Mouse (Mus musculus): ENCODE measurements at regions not wholly inside any gene's neighbourhood (a gene's known extent, or its start where the extent isn't known, plus 50 kb on each side); places are given as distances from the start of the nearest gene placed in this dataset.

DNA sequence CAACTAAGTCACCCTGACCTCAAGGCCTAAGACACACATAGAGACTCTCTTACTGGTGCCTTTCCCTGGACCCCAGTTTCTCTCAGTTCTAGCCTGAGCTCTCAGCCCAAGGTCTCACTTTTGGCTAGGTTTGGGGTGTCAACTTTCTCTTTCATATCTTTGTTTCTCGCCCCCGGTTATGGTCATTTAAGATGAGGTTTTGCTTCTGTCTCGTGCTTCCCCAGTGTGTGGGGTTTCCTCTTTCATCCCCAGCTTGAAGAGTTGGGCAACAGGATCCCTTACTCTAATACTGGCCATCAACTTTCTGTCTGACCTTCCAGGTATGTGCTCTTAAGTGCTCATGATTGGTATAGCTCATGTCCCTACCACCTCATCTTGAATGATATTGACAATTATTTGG lies 67.5 kb downstream of the Lmo4 start:
- H3K27me3 ChIP-seq (replicated peaks): no peaks in the 10 kb centered on the region
- no peaks in the 10 kb centered on the region for H3K36me3 ChIP-seq
- H3K4me3 ChIP-seq: no peak overlapping the region
- ATAC-seq: no peak
- no peak overlapping the region for H3K27ac ChIP-seq
- H3K9me3 ChIP-seq (replicated peaks): no peaks in the 10 kb centered on the region
- H3K4me2 ChIP-seq: no peak overlapping the region
- 64% methylated on average over 3 of the region's 3 CpGs for WGBS (ENCODE audit: insufficient replicate concordance)
- no peak overlapping the region for H3K9ac ChIP-seq
- H3K4me1 ChIP-seq: no peaks in the 10 kb centered on the region

- no peak for ATAC-seq
- no peaks in the 10 kb centered on the region for H3K4me1 ChIP-seq
- H3K9ac ChIP-seq: no peak overlapping the region
These were observed 68.6 kb downstream of the Lmo4 start for GRCm38 (mm10) chr3:144136432-144136831.

GRCm38 (mm10) chr3:144135646-144136045 lies 69.4 kb downstream of the Lmo4 start:
- Histone ChIP-seq H3K9me3 (replicated peaks) (no peaks in the 10 kb centered on the region), H3K9ac (no peak overlapping the region), H3K27me3 (replicated peaks) (no peaks in the 10 kb centered on the region), H3K4me1 (no peaks in the 10 kb centered on the region), H3K4me2 (no peak overlapping the region), H3K36me3 (no peaks in the 10 kb centered on the region), H3K4me3 (no peak overlapping the region), H3K27ac (no peak overlapping the region)
- no peak; the same call in 1 of the 2 replicates for ATAC-seq
- WGBS (ENCODE audit: insufficient replicate concordance): 78% methylated on average over 6 of the region's 6 CpGs

More at GRCm38 (mm10) chr3:144136432-144136831, 68.6 kb downstream of the Lmo4 start:
- Histone ChIP-seq H3K27me3 (replicated peaks) (no peaks in the 10 kb centered on the region), H3K9me3 (replicated peaks) (no peaks in the 10 kb centered on the region), H3K36me3 (no peaks in the 10 kb centered on the region), H3K27ac (no peak overlapping the region), H3K4me3 (no peak overlapping the region), H3K4me2 (no peak overlapping the region)
- 54% methylated on average over 2 of the region's 2 CpGs for WGBS (ENCODE audit: insufficient replicate concordance)

GRCm38 (mm10) chr3:144128042-144128441 lies 77.0 kb downstream of the Lmo4 start:
- Histone ChIP-seq H3K9me3 (replicated peaks) (no peaks in the 10 kb centered on the region), H3K4me2 (no peak overlapping the region), H3K27ac (no peak overlapping the region), H3K4me1 (no peaks in the 10 kb centered on the region), H3K27me3 (replicated peaks) (no peaks in the 10 kb centered on the region), H3K9ac (no peak overlapping the region), H3K4me3 (no peak overlapping the region), H3K36me3 (no peaks in the 10 kb centered on the region)
- WGBS (ENCODE audit: insufficient replicate concordance): 75% methylated on average over 4 of the region's 4 CpGs
- no peak for ATAC-seq

DNA sequence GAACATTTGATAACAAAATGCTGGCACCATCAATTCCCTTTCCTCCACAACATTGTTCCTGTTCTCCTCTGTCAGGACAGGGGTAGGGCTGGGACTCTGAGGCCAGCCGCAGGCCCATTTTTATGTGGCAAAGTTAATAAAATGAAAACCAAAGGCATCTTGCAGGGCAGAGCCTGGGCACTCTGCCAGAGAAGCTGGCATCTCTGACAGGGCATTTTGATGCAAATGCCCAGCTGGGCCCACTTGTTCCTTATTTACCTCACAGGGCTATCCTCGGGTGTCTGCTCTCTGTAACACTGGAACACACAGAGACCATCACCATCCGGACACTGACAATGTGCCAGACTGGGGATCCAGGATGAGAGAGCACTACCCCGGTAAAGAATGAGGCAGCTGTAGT lies 80.7 kb downstream of the Lmo4 start:
- no peak overlapping the region for H3K9ac ChIP-seq
- no peaks in the 10 kb centered on the region for H3K36me3 ChIP-seq
- H3K9me3 ChIP-seq (replicated peaks): 0 out of 2 replicates have a peak, but pooled peaks cover 2% of the 10 kb centered on the region
- ATAC-seq: no peak
- no peaks in the 10 kb centered on the region for H3K27me3 ChIP-seq (replicated peaks)
- 72% methylated on average over 4 of the region's 4 CpGs for WGBS (ENCODE audit: insufficient replicate concordance)
- H3K4me3 ChIP-seq: no peak overlapping the region
- H3K4me2 ChIP-seq: no peak overlapping the region
- H3K4me1 ChIP-seq: no peaks in the 10 kb centered on the region
- no peak overlapping the region for H3K27ac ChIP-seq

DNA sequence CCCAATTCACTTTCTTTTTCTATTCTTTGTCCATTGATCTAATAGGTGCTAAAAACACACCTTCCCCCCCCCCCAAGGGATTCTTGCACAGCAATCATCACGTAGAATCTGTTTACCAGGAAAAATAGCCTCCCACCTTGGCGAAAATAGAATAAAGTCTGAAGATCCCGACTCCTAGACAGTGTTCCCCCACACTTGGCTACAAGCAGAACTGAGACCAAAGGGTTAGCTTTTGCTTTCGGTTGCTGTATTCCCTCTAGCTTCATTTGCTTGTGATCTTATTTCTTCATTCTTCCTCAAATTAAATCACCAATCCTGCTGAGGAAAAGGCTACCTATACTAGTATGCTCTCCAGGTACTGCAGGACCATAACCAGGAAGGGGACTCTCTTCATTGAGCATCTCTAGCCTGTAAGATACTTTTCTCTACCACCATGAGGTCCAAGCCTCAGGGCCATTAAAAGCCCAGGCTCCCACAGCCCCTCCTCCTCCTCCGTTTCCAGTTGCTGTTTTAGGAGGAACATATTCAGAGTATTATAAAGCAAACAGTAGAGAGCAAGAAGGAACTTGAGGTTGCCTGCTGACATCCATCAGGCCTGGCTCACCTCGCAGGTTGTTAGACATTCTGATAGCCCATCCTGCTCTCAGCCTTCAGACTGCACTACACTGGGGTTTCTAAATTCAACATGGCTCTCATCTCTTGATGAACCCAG lies 81.5 kb downstream of the Lmo4 start:
- WGBS (ENCODE audit: insufficient replicate concordance): 66% methylated on average over 6 of the region's 6 CpGs
- Histone ChIP-seq H3K4me1 (no peaks in the 10 kb centered on the region), H3K4me3 (no peak overlapping the region), H3K36me3 (no peaks in the 10 kb centered on the region), H3K9ac (no peak overlapping the region), H3K4me2 (no peak overlapping the region), H3K27ac (no peak overlapping the region), H3K9me3 (replicated peaks) (0 out of 2 replicates have a peak, but pooled peaks cover 2% of the 10 kb centered on the region), H3K27me3 (replicated peaks) (no peaks in the 10 kb centered on the region)
- no peak for ATAC-seq

DNA sequence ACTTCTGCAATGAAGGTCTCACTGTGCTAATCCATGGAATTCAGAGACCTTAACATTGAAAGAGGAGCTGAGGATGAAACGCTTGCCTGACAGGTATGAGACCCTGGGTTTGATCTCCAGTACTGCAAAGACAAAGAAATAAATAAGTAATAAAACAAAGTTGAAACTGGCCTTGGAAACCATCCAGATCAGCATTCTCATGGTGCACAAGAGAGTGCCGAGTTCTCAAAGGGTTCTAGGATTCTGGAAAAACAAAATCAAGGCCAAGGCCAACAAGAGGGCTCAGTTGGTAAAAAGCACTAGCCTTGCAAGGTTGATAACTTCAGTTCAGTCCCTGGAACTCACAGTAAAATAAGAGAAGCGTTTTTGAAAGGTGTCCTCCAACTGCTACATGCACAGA lies 85.9 kb downstream of the Lmo4 start:
- Histone ChIP-seq H3K4me3 (no peak overlapping the region), H3K36me3 (no peaks in the 10 kb centered on the region), H3K27ac (no peak overlapping the region), H3K9me3 (replicated peaks) (0 out of 2 replicates have a peak, but pooled peaks cover 2% of the 10 kb centered on the region), H3K4me2 (no peak overlapping the region), H3K9ac (no peak overlapping the region), H3K4me1 (no peaks in the 10 kb centered on the region), H3K27me3 (replicated peaks) (no peaks in the 10 kb centered on the region)
- 55% methylated on average over 3 of the region's 3 CpGs for WGBS (ENCODE audit: insufficient replicate concordance)
- no peak for ATAC-seq

GRCm38 (mm10) chr3:144113672-144114645 lies 91.1 kb downstream of the Lmo4 start:
- Histone ChIP-seq H3K27ac (no peak overlapping the region), H3K27me3 (replicated peaks) (no peaks in the 10 kb centered on the region), H3K9me3 (replicated peaks) (no peaks in the 10 kb centered on the region), H3K4me1 (no peaks in the 10 kb centered on the region), H3K4me3 (no peak overlapping the region), H3K36me3 (no peaks in the 10 kb centered on the region), H3K4me2 (no peak overlapping the region), H3K9ac (no peak overlapping the region)
- 63% methylated on average over 11 of the region's 11 CpGs for WGBS (ENCODE audit: insufficient replicate concordance)
- ATAC-seq: no peak

DNA sequence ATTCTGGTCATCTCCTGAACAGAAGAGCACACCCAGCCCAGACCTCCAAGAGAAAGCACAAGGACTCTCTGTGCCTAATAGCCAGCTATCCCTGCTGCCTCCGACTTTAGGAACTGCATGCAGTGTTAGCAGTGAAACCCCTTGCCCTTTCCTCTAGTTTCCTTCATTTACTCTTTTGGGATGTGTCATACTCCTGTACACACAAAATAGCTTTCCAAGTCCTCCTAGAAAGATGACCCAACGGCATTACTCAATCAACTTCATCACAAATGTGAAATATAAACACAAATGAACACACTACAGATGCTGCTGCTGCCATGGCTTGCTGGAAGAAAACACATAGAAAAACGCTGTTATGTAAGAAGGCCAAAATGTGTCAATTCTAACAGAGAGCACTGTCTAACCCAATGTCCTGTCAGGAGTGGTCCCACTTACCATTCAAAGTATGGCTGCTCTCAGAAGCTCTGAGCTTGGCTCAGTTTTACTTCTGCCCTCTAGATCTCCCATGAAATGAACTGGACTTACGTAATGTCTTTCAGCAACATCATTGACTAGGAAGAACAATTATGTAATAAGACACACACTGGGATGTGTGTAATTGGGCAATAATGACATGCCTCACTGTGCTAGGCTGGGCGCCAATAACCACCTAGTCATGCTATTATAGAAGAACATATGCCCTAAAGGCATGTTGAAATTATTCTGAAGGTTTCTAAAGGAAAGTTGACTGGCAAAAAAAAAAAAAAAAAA lies 94.5 kb downstream of the Lmo4 start:
- no peak overlapping the region for H3K4me2 ChIP-seq
- no peaks in the 10 kb centered on the region for H3K9me3 ChIP-seq (replicated peaks)
- no peaks in the 10 kb centered on the region for H3K27me3 ChIP-seq (replicated peaks)
- 61% methylated on average over 5 of the region's 5 CpGs for WGBS (ENCODE audit: insufficient replicate concordance)
- H3K4me3 ChIP-seq: no peak overlapping the region
- H3K9ac ChIP-seq: no peak overlapping the region
- ATAC-seq: no peak
- no peaks in the 10 kb centered on the region for H3K4me1 ChIP-seq
- no peak overlapping the region for H3K27ac ChIP-seq
- no peaks in the 10 kb centered on the region for H3K36me3 ChIP-seq

DNA sequence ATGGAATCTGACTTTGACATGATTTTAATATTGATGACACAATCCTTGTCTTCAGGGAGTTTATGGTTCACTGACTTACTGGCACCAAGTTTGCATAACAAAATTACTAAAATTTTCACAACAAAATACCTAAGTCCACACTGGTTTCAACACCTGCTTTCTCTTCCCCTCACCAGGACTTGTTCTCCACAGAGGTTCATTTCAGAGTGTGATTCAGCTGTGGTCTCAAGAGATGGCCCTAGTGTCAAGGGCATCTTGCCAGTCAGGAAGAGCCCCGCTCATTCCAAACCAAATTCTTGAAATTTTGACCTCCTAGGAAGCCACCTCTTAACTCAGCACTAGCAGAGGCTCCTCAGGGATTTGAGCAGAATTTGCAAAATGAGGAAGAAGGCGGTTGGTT lies 95.3 kb downstream of the Lmo4 start:
- H3K4me2 ChIP-seq: no peak overlapping the region

GRCm38 (mm10) chr3:144108310-144108709 lies 96.7 kb downstream of the Lmo4 start:
- no peak overlapping the region for H3K4me2 ChIP-seq
- no peak overlapping the region for H3K9ac ChIP-seq
- H3K4me3 ChIP-seq: no peak overlapping the region
- no peak for ATAC-seq
- no peaks in the 10 kb centered on the region for H3K27me3 ChIP-seq (replicated peaks)
- H3K9me3 ChIP-seq (replicated peaks): no peaks in the 10 kb centered on the region
- H3K36me3 ChIP-seq: no peaks in the 10 kb centered on the region
- H3K27ac ChIP-seq: no peak overlapping the region
- no peaks in the 10 kb centered on the region for H3K4me1 ChIP-seq
- WGBS (ENCODE audit: insufficient replicate concordance): 63% methylated on average over 6 of the region's 6 CpGs

More for the DNA sequence above, 95.3 kb downstream of the Lmo4 start:
- WGBS (ENCODE audit: insufficient replicate concordance): 50% methylated on average over 2 of the region's 2 CpGs
- Histone ChIP-seq H3K27ac (no peak overlapping the region), H3K4me3 (no peak overlapping the region), H3K4me1 (no peaks in the 10 kb centered on the region), H3K27me3 (replicated peaks) (no peaks in the 10 kb centered on the region), H3K9ac (no peak overlapping the region), H3K9me3 (replicated peaks) (no peaks in the 10 kb centered on the region), H3K36me3 (no peaks in the 10 kb centered on the region)
- ATAC-seq: no peak

DNA sequence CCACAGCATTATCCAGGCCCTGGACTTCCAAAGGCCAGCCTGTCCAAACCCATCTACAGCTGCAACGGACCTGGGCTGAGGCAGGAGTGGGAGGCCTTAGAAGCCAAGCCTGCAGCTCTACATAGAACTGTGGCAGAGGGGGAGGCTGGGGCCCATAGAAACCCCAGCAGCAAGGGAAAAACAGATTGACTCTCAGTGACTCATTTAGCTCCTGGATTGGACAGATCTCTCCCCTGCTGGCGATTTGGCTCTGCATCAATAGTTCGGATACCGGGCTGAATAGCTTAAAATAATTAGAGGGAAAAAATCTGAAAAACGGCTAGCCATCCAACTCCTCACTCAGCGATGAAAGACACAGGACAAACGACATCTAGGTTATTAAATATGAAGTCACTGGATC lies 97.4 kb downstream of the Lmo4 start:
- Histone ChIP-seq H3K4me3 (no peak overlapping the region), H3K9me3 (replicated peaks) (no peaks in the 10 kb centered on the region), H3K27me3 (replicated peaks) (no peaks in the 10 kb centered on the region), H3K4me1 (no peaks in the 10 kb centered on the region), H3K9ac (no peak overlapping the region), H3K27ac (no peak overlapping the region), H3K36me3 (no peaks in the 10 kb centered on the region), H3K4me2 (no peak overlapping the region)
- WGBS (ENCODE audit: insufficient replicate concordance): 71% methylated on average over 7 of the region's 7 CpGs
- no peak for ATAC-seq
